Mouse (Mus musculus): ENCODE measurements around the gene Serbp1.
A peak's percentile ranks its signal among the peaks of the same experiment; 100 is the strongest.

Serbp1 gene

GRCm38 (mm10) chr6:67235649-67236048, 2.3 kb upstream of the Serbp1 start:
- DNase-seq (ENCODE audit: low spot score in 2 of 2), result no peak

GRCm38 (mm10) chr6:67236491-67237234, 1.3 kb upstream of the Serbp1 start:
- DNase-seq (ENCODE audit: low spot score in 2 of 2), result no peak

GRCm38 (mm10) chr6:67241263-67241662, 3.3 kb downstream of the Serbp1 start:
- no peak for DNase-seq (ENCODE audit: low spot score in 2 of 2)

- DNase-seq (ENCODE audit: low spot score in 2 of 2), result no peak
Measured at GRCm38 (mm10) chr6:67243765-67244420, 5.9 kb downstream of the Serbp1 start.

GRCm38 (mm10) chr6:67244451-67244850, 6.5 kb downstream of the Serbp1 start:
- DNase-seq (ENCODE audit: low spot score in 2 of 2), result no peak

- no peak for DNase-seq (ENCODE audit: low spot score in 2 of 2)
Measured at GRCm38 (mm10) chr6:67251095-67251494, 13.1 kb downstream of the Serbp1 start.

- DNase-seq (ENCODE audit: low spot score in 2 of 2), result no peak
Measured at GRCm38 (mm10) chr6:67264935-67265334, 27.0 kb downstream of the Serbp1 start.

- peak; percentile 7 to 11 for DNase-seq (ENCODE audit: low spot score in 2 of 2)
Measured at GRCm38 (mm10) chr6:67266159-67266657, 28.2 kb downstream of the Serbp1 start.

- peak; percentile 98 to 99 for DNase-seq (ENCODE audit: low spot score in 2 of 2)
Measured at GRCm38 (mm10) chr6:67266664-67267407, 28.9 kb downstream of the Serbp1 start.

GRCm38 (mm10) chr6:67267408-67268244, 29.6 kb downstream of the Serbp1 start:
- DNase-seq (ENCODE audit: low spot score in 2 of 2), result peak in 1 of 2 experiments; percentile 3

GRCm38 (mm10) chr6:67268245-67268612, 30.3 kb downstream of the Serbp1 start:
- DNase-seq (ENCODE audit: low spot score in 2 of 2), result no peak

GRCm38 (mm10) chr6:67268983-67269382, 31.0 kb downstream of the Serbp1 start:
- DNase-seq (ENCODE audit: low spot score in 2 of 2), result no peak

- DNase-seq (ENCODE audit: low spot score in 2 of 2), result no peak
Measured at GRCm38 (mm10) chr6:67269459-67269858, 31.5 kb downstream of the Serbp1 start.

GRCm38 (mm10) chr6:67277944-67278343, 40.0 kb downstream of the Serbp1 start:
- no peak for DNase-seq (ENCODE audit: low spot score in 2 of 2)

- DNase-seq (ENCODE audit: low spot score in 2 of 2), result no peak
Measured at GRCm38 (mm10) chr6:67281614-67282197, 43.7 kb downstream of the Serbp1 start.

- no peak for DNase-seq (ENCODE audit: low spot score in 2 of 2)
Measured at GRCm38 (mm10) chr6:67282897-67283296, 44.9 kb downstream of the Serbp1 start.

- no peak for DNase-seq (ENCODE audit: low spot score in 2 of 2)
Measured at GRCm38 (mm10) chr6:67292042-67292623, 54.2 kb downstream of the Serbp1 start.

GRCm38 (mm10) chr6:67296126-67296525, 58.1 kb downstream of the Serbp1 start:
- no peak for DNase-seq (ENCODE audit: low spot score in 2 of 2)

GRCm38 (mm10) chr6:67298742-67299141, 60.8 kb downstream of the Serbp1 start:
- no peak for DNase-seq (ENCODE audit: low spot score in 2 of 2)

GRCm38 (mm10) chr6:67300300-67300699, 62.3 kb downstream of the Serbp1 start:
- DNase-seq (ENCODE audit: low spot score in 2 of 2), result no peak

GRCm38 (mm10) chr6:67300710-67301163, 62.8 kb downstream of the Serbp1 start:
- DNase-seq (ENCODE audit: low spot score in 2 of 2), result peak; percentile 15 to 54

Measured in right cerebral cortex, postnatal 36 days (tissue).